Mouse (Mus musculus) cerebellum, adult 8-10 months (tissue): ENCODE measurements around the gene Sbf2.

ENCODE experiments used
- DNase-seq: peaks from one replicate; pipeline ENCODE4 v3.0.0; 2022

The Sbf2 gene

DNA sequence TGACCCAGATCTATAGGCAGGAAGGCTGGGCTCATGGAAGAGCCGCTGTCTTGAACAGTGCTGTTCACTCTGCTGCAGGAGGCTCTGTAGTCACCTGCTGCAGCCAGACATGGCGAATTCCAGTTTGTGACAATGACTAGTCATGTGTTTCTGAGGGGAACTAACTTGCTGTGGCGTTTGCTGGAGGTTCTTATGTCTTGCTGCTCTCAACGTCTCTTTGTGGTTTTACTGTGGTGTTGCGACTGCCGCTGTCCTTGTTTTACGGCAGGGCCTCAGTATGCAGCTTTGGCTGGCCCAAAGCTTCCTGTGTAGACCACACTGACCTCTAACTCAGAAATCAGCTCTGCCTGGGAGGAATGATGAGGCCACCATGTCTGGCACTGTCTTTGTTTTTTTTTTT is 344.3 kb downstream of the Sbf2 start:
- DNase-seq: no peak

DNA sequence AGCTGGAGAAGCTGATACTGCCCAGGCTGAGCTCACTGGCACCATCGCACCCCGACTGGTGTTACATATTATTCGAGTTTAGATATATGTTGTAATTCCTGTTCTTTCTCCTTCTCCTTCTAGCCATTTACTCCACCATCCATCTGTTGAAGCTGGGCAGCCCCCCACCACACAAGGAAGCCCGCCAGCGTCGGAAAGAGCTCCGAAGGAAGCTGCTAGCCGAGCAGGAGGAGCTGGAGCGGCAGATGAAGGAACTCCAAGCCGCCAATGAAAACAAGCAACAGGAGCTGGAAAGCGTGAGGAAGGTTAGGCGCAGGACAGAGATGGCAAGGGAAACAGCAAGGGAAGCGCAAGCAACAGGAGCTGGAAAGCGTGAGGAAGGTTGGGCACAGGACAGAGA is 344.9 kb downstream of the Sbf2 start:
- DNase-seq: no peak

DNA sequence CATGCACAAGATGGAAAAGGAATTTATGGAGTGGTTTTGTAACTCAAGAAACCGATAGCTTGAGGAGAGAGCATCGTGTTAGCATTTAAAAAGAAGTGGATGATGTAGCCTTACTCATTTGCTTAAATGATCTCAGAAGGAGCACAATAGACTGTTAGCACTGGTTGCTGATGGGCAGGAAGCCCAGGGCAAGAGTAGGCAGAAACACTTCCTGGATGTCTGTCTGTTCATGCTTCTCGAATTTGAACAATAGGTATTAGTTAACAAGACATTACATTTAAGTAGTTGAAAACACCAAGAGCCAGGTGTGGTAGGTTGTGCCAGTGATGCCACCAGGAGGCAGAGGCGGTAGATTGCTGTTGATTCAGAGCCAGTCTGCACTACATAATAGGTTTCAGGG is 346.2 kb downstream of the Sbf2 start:
- DNase-seq: no peak

DNA sequence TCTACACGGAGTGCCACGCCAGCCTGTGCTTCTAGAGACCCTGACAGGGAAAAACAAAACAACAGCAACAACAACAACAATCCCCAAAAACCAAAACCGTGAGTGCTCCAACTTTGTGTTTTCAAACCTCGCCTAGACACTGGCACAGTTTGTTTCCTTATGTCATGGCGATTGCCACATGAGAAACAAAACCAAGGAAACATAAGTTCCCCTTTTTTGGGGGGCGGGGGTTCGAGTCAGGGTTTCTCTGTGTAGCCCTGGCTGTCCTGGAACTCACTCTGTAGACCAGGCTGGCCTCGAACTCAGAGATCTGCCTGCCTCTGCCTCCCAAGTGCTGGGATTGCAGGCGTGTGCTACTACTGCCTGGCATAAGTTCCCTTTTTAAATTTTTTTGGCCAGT is 346.7 kb downstream of the Sbf2 start:
- no peak for DNase-seq

DNA sequence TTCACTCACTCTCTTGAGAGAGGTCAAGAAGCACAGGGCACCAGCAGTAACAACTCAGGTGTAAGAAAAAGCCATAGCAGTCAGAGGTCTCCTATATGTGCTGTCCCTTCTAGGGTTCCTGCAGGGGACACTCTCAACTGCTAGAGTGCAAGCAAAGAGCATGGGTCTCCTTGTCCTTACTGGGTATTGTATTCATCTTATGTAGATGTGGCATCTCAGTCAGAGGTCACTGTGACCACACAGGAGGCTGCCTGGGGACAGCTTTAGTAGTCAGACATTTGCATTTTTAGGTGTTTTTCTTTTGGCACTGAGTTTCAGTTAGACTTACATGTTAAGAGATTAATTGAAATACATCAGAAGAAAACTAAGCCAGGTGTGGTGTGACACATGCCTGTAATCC is 347.7 kb downstream of the Sbf2 start:
- no peak for DNase-seq

DNA sequence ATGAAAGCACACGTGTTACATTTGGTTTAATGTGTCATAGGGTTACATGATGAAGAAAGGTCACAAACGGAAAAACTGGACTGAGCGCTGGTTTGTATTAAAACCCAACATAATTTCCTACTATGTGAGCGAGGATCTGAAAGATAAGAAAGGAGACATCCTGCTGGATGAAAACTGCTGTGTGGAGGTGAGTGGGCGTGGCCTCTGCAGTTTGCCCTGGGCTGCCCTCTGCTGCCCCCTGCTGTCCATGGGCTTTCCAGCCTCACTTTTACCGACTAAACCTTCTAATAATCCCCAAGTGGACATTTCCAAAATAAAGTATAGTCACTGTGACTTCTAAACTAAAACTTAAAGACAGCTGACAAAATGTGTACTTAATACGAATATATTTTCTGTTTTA is 348.9 kb downstream of the Sbf2 start:
- peak; percentile 69 for DNase-seq

DNA sequence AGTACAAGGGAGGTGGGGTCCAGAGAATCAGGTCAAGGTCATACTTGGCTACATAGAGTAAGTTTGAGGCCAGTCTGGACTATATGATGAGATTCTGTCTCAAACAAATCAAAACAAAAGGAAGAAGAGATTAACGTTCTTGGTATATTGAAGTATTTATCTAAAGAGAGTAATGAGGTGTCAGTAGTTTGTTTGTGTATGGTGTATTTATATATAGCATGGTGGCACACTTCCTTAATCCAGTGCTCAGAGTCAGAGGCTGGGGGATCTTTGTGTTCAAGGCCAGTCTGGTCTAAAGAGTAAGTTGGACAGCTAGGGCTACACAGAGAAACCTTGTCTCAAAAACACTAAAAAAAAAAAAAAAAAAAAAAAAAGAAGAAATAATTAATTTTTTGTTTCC is 351.2 kb downstream of the Sbf2 start:
- no peak for DNase-seq

DNA sequence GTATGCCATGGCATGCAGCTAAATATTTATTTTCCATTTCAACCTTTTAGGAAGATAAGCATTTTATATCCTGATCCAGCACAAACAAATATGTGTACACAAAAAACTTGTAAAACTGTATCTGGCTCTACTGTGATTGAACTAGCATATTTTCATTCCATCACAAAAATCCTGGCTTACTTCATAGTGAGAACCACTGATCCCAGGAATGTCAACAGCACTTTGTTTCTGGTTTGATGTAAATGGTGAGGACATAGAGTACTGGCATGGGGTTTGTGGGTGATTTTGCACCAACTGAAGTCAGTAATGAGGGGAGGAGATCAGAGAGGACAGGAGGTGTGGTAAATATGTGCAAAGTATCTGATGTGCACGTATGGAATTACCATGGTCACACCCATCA is 352.1 kb downstream of the Sbf2 start:
- DNase-seq: no peak

DNA sequence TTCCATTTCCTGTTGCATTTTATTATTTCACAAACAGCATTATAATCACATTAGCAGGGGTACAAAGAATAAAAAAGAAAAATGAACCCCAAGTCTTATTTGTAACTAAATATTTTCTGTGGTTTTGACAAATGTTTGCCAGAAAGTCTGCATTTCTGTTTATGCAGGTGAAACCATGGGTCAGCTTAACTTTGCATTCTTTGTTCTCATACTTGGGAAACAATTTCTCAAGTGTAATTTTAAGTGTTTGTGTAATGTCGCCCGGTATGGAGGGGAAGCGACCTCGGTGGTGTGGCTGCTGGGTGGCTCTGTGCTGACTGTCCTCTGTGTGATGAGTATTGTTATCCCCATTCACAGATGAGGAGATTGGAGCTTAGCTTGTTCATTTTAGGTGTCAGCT is 352.9 kb downstream of the Sbf2 start:
- no peak for DNase-seq

DNA sequence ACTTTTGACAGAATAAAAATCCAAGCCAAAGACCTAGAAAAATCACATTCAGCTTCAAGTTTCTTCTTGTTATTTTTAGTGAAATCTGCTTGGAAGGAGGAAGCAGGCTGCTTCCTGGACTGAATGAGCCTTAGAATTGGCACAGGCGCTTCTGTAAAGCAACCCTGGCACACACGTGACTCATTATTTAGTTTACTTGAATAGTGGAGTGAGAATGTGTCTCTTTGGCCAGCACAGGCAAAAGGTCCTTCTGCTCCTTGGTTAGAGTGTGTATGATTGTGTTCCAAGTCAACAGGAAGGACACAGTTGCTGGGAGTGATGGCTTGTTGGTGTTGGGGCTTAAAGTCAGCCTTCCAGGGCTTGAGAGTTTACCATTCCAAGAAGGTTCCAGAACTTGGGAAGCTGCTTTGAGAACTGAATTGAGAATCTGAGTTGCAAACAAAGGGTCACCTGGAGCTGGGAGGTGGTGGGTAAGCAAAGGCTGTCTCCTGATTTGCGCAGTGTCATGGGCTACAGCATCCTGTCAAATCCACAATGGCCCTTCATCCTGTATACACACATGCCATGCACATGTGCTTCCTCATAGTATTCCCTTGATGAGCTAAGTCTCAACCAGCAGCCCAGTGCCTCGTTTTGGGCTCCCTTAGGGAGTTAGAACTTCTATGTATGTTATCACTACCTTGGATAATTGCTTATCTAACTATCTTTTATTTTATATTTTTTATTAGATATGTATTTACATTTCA is 354.6 kb downstream of the Sbf2 start:
- no peak for DNase-seq

DNA sequence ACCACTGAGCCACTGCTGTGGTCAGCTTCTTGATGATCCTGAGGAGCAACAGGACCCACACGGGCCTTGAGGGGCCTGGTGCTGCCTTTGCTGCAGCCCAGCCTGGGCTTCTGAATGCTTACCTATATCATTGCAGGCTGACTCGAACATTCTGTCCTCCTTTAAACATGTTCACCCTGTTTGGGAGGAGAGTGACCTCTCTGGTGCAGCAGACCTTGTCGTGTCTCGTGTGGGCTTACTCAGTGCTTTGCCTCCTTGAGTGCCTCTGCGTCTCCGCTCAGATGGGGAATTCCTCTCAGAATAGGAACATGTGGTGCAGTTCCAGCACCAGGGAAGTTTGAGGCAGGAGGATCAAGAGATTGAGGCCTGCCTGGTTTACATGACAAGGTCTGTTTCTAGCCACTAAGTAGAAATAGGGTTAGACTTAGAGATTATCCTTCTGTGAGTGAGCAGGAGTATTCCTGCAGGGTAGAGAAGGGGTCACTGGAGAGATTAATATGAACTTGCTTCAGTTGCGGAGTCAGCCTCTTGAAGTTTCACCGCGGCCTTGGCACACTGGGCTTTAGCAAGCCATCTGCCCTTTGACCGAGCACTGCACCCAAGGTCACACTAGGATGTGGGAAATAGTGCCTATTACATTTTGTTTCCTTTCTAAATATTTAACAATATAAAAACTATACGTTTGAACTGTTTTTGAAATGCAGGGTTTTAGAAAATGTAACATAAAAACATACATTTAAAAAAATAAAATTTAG is 356.3 kb downstream of the Sbf2 start:
- no peak for DNase-seq
